8 mouse cellular contexts compared by ENCODE assay signal in the genomic region with DNA sequence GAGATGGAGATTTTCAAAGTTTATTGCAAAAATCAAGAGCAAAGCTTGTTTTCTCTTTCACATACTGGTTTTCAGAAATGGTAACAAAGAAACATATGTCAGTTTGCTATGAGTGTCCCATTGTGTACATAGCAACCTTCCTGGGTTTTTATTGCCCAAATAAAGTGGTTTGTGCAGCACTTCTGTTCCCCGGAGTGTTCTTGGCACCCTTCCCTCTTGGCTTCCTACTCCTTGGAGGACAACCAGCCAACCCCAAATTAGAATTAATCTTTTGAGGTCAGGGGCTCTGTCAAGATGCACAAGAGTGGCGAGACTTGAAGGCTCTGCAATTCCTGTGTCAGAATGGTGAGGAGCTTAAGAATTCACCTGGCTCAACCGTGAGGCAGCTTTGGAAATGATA. TPM values are rescaled to one million over a fixed set of nuclear protein-coding genes. Genes with fewer than 3 reads are reported as not detected.
A peak's percentile ranks its signal among the peaks of the same experiment; 100 is the strongest.
DNase-seq lines count a peak whose midpoint lies in the region; ATAC-seq and TF ChIP-seq lines count a peak whose summit lies in the region.

No protein-coding gene starts in this region.

- no peak for ATAC-seq in forebrain, embryonic 11.5 days (replicated peaks; ENCODE audit: low FRiP score)
- 0 out of 2 replicates have a peak, but pooled peaks have one; percentile 25 for ATAC-seq in neural tube, embryonic 13.5 days (ENCODE audit: low read depth)
- no peak for ATAC-seq in midbrain, postnatal 0 days (ENCODE audit: low FRiP score)

- no peak overlapping the region for H3K4me3 ChIP-seq in forebrain, embryonic 10.5 days
- H3K4me3 ChIP-seq in forebrain, embryonic 11.5 days (ENCODE audit: low read depth, low read length), result no peak overlapping the region
- no peak overlapping the region for H3K4me3 ChIP-seq in neural tube, embryonic 13.5 days
- no peak overlapping the region for H3K4me3 ChIP-seq in midbrain, postnatal 0 days (ENCODE audit: low read depth, low read length)

- no peak for TF ChIP-seq CTCF in midbrain, postnatal 0 days (IDR thresholded peaks at IDR 0.05)

- H3K4me1 ChIP-seq in forebrain, embryonic 10.5 days, result peaks cover 24% of the 10 kb centered on the region
- 0 out of 2 replicates have a peak, but pooled peaks cover 2% of the 10 kb centered on the region for H3K4me1 ChIP-seq in forebrain, embryonic 11.5 days (replicated peaks; ENCODE audit: control insufficient read depth, insufficient read depth, low read length)
- peaks cover 16% of the 10 kb centered on the region for H3K4me1 ChIP-seq in neural tube, embryonic 13.5 days (replicated peaks)
- 0 out of 2 replicates have a peak, but pooled peaks cover 10% of the 10 kb centered on the region for H3K4me1 ChIP-seq in midbrain, postnatal 0 days (ENCODE audit: insufficient read depth, low read length)

- no peaks in the 10 kb centered on the region for H3K9me3 ChIP-seq in forebrain, embryonic 10.5 days
- no peaks in the 10 kb centered on the region for H3K9me3 ChIP-seq in forebrain, embryonic 11.5 days (ENCODE audit: control insufficient read depth, low read length)
- H3K9me3 ChIP-seq in neural tube, embryonic 13.5 days, result no peaks in the 10 kb centered on the region
- no peaks in the 10 kb centered on the region for H3K9me3 ChIP-seq in midbrain, postnatal 0 days (ENCODE audit: low read length)

- H3K9ac ChIP-seq in forebrain, embryonic 11.5 days (ENCODE audit: low read length), result no peak overlapping the region
- H3K9ac ChIP-seq in neural tube, embryonic 13.5 days, result no peak overlapping the region
- H3K9ac ChIP-seq in midbrain, postnatal 0 days (replicated peaks; ENCODE audit: low read length, poor library complexity, severe bottlenecking), result no peak overlapping the region

- H3K27ac ChIP-seq in forebrain, embryonic 10.5 days, result 0 out of 2 replicates have a peak overlapping the region, but pooled peaks have one; percentile 68
- no peak overlapping the region for H3K27ac ChIP-seq in forebrain, embryonic 11.5 days (ENCODE audit: low read depth, low read length)
- peak overlapping the region; percentile 52 for H3K27ac ChIP-seq in neural tube, embryonic 13.5 days (replicated peaks)
- H3K27ac ChIP-seq in midbrain, postnatal 0 days (ENCODE audit: low read depth, low read length), result no peak overlapping the region

- DNase-seq in forebrain, embryonic 10.5 days (ENCODE audit: extremely low spot score, low spot score), result no peak
- DNase-seq in forebrain, embryonic 11.5 days (ENCODE audit: low spot score), result no peak
- DNase-seq in neural tube, embryonic 10.5 days (ENCODE audit: extremely low spot score, low spot score), result no peak
- DNase-seq in kidney, adult 9 months, result peak; percentile 43
- peak; percentile 53 for DNase-seq in midbrain, postnatal 0 days (ENCODE audit: low spot score)
- no peak for DNase-seq in urinary bladder, adult 18-20 months (ENCODE audit: low spot score in 2 of 2)
- no peak for DNase-seq in spleen, postnatal 4 days (ENCODE audit: low spot score in 2 of 2)

- no peaks in the 10 kb centered on the region for H3K36me3 ChIP-seq in forebrain, embryonic 10.5 days (replicated peaks)
- no peaks in the 10 kb centered on the region for H3K36me3 ChIP-seq in forebrain, embryonic 11.5 days (ENCODE audit: control insufficient read depth, insufficient read depth, low read length)
- H3K36me3 ChIP-seq in neural tube, embryonic 13.5 days, result no peaks in the 10 kb centered on the region
- no peaks in the 10 kb centered on the region for H3K36me3 ChIP-seq in midbrain, postnatal 0 days (ENCODE audit: insufficient read depth, low read length)

- no peak overlapping the region for H3K4me2 ChIP-seq in forebrain, embryonic 11.5 days (ENCODE audit: low read depth, low read length, severe bottlenecking)
- no peak overlapping the region for H3K4me2 ChIP-seq in neural tube, embryonic 13.5 days
- H3K4me2 ChIP-seq in midbrain, postnatal 0 days (ENCODE audit: low read depth, low read length, poor library complexity, severe bottlenecking), result no peak overlapping the region

- 77% methylated on average over 3 of the region's 3 CpGs for WGBS in forebrain, embryonic 10.5 days
- 65% methylated on average over 3 of the region's 3 CpGs for WGBS in forebrain, embryonic 11.5 days
- WGBS in neural tube, embryonic 13.5 days, result 38% methylated on average over 3 of the region's 3 CpGs
- 45% methylated on average over 3 of the region's 3 CpGs for WGBS in midbrain, postnatal 0 days

- H3K27me3 ChIP-seq in forebrain, embryonic 10.5 days (ENCODE audit: poor library complexity, severe bottlenecking), result no peaks in the 10 kb centered on the region
- no peaks in the 10 kb centered on the region for H3K27me3 ChIP-seq in forebrain, embryonic 11.5 days (ENCODE audit: control insufficient read depth, insufficient read depth, low read length)
- H3K27me3 ChIP-seq in neural tube, embryonic 13.5 days, result no peaks in the 10 kb centered on the region
- H3K27me3 ChIP-seq in midbrain, postnatal 0 days (ENCODE audit: insufficient read depth, low read length), result no peaks in the 10 kb centered on the region

RNA-seq across cellular contexts. Expression of a gene that starts 55.6 kb away (rescaled TPM):
- 30.7 and 34.8 TPM in 2 replicates for polyA plus RNA-seq in forebrain, embryonic 10.5 days (2016; fragmentation: Nextera tagmentation; extraction: Ambion mirVana)
- polyA plus RNA-seq in forebrain, embryonic 11.5 days (2014; fragmentation: Nextera tagmentation; extraction: Ambion mirVana), result 30.5 and 32.9 TPM in 2 replicates
- 18.2 and 18.9 TPM in 2 replicates for polyA plus RNA-seq in neural tube, embryonic 13.5 days (2015; fragmentation: Nextera tagmentation; extraction: Ambion mirVana)
- 14.4 and 20.9 TPM in 2 replicates for total RNA-seq in midbrain, postnatal 0 days (2014; rRNA removed)
- polyA plus RNA-seq in midbrain, postnatal 0 days (2015; fragmentation: Nextera tagmentation; extraction: Ambion mirVana), result 14.5 and 15.2 TPM in 2 replicates

Comparison
In these comparisons a context has a peak if more than half of its experiments do, and no peak if none do; other contexts are left out.
1. H3K27ac ChIP-seq: peak in forebrain, embryonic 10.5 days (single experiment) and neural tube, embryonic 13.5 days (single experiment); none in forebrain, embryonic 11.5 days (single experiment) and midbrain, postnatal 0 days (single experiment).
2. DNase-seq: peak in kidney, adult 9 months (single experiment) and midbrain, postnatal 0 days (single experiment); none in forebrain, embryonic 10.5 days (single experiment), forebrain, embryonic 11.5 days (single experiment), neural tube, embryonic 10.5 days (single experiment), urinary bladder, adult 18-20 months (0 of 2) and spleen, postnatal 4 days (0 of 2).